Mouse (Mus musculus) testis, adult 2 months (tissue): ENCODE results near the gene Olfr1277. TPM values are rescaled to one million over a fixed set of nuclear protein-coding genes. Genes with fewer than 3 reads are reported as not detected.
A peak's percentile ranks its signal among the peaks of the same experiment; 100 is the strongest.

Experiments used
- H3K27ac ChIP-seq: fragments of 200-500 bp; 2 replicates; pipeline ENCODE4 v1.5.1; 2012; ENCODE audit warnings: low read depth, low read length; ENCODE audit not compliant: control insufficient read depth, insufficient read depth
- H3K27me3 ChIP-seq: fragments of 200-500 bp; 2 replicates; pipeline ENCODE4 v1.6.1; 2012; ENCODE audit warnings: mild to moderate bottlenecking, low read length, moderate library complexity; ENCODE audit not compliant: control insufficient read depth, insufficient read depth
- H3K36me3 ChIP-seq: fragments of 200-500 bp; 2 replicates; pipeline ENCODE4 v1.6.1; 2012; ENCODE audit warnings: mild to moderate bottlenecking, low read length; ENCODE audit not compliant: control insufficient read depth, insufficient read depth
- H3K4me1 ChIP-seq: fragments of 200-500 bp; 2 replicates; pipeline ENCODE4 v1.6.1; 2012; ENCODE audit warnings: low read length; ENCODE audit not compliant: control insufficient read depth, insufficient read depth
- H3K4me3 ChIP-seq: fragments of 200-500 bp; 2 replicates; pipeline ENCODE4 v1.5.1; 2012; ENCODE audit warnings: low read depth, mild to moderate bottlenecking, low read length, moderate library complexity, mixed read lengths; ENCODE audit not compliant: control insufficient read depth
- CTCF ChIP-seq: fragments of 200-500 bp; IDR thresholded peaks from 2 replicates; pipeline ENCODE4 v1.5.1; 2012; ENCODE audit warnings: low read depth, mild to moderate bottlenecking, inconsistent platforms, low read length, moderate library complexity; ENCODE audit not compliant: control insufficient read depth, insufficient read depth, insufficient replicate concordance
- POLR2A ChIP-seq: fragments of 200-500 bp; IDR thresholded peaks from 2 replicates; pipeline ENCODE4 v1.6.1; 2012; ENCODE audit warnings: low read depth, mild to moderate bottlenecking, inconsistent platforms, low read length, moderate library complexity; ENCODE audit not compliant: control insufficient read depth
- polyA plus RNA-seq: library from polyadenylated mRNA; depleted of rRNA; stranded (reverse); fragments of >200 nt; gene quantifications from 2 replicates; pipeline ENCODE4 v1.2.3, GENCODE M21; 2012; rRNA removed

Gene Olfr1277
- polyA plus RNA-seq: 0.04 TPM in 1 of 2 replicates, not detected in the other

GRCm38 (mm10) chr2:111274006-111274405, at the start of gene Olfr1277:
Gene Olfr1277, minus strand, starts transcription at chr2:111274106.
- Histone ChIP-seq H3K4me1 (no peaks in the 10 kb centered on the region), H3K4me3 (no peak within 1 kb of the TSS), H3K27ac (no peak within 1 kb of the TSS), H3K27me3 (no peaks in the 10 kb centered on the region), H3K36me3 (no peaks in the 10 kb centered on the region)
- TF ChIP-seq POLR2A: no peak
- TF ChIP-seq CTCF: no peak

GRCm38 (mm10) chr2:111313717-111314116, 39.8 kb upstream of the Olfr1277 start, which contains the start of gene Olfr1280:
Gene Olfr1280, plus strand, starts transcription at chr2:111314017.
- H3K27ac ChIP-seq: no peak within 1 kb of the TSS
- H3K4me3 ChIP-seq: no peak within 1 kb of the TSS
- H3K36me3 ChIP-seq: no peaks in the 10 kb centered on the region
- no peaks in the 10 kb centered on the region for H3K27me3 ChIP-seq
- no peak for TF ChIP-seq POLR2A
- TF ChIP-seq CTCF: no peak
- no peaks in the 10 kb centered on the region for H3K4me1 ChIP-seq

- Histone ChIP-seq H3K27me3 (no peaks in the 10 kb centered on the region), H3K4me1 (no peaks in the 10 kb centered on the region)
- no peak for TF ChIP-seq POLR2A
- no peak for TF ChIP-seq CTCF
These were observed 26.5 kb upstream of the Olfr1277 start, which contains the start of gene Olfr1279 for GRCm38 (mm10) chr2:111300374-111300773. Gene Olfr1279, plus strand, starts transcription at chr2:111300635.

GRCm38 (mm10) chr2:111298541-111298940, 24.6 kb upstream of the Olfr1277 start:
- H3K4me3 ChIP-seq: no peak overlapping the region
- no peaks in the 10 kb centered on the region for H3K27me3 ChIP-seq
- TF ChIP-seq POLR2A (no peak), CTCF (no peak)
- H3K36me3 ChIP-seq: no peaks in the 10 kb centered on the region
- H3K27ac ChIP-seq: no peak overlapping the region
- H3K4me1 ChIP-seq: no peaks in the 10 kb centered on the region

More at GRCm38 (mm10) chr2:111300374-111300773, 26.5 kb upstream of the Olfr1277 start, which contains the start of gene Olfr1279:
- no peaks in the 10 kb centered on the region for H3K36me3 ChIP-seq
- H3K4me3 ChIP-seq: no peak within 1 kb of the TSS
- no peak within 1 kb of the TSS for H3K27ac ChIP-seq

- no peak within 1 kb of the TSS for H3K4me3 ChIP-seq
- no peak for TF ChIP-seq CTCF
- TF ChIP-seq POLR2A: no peak
- H3K36me3 ChIP-seq: no peaks in the 10 kb centered on the region
These were observed 15.9 kb upstream of the Olfr1277 start, which contains the start of gene Olfr1278 for GRCm38 (mm10) chr2:111289836-111290235. Gene Olfr1278, plus strand, starts transcription at chr2:111290136.

GRCm38 (mm10) chr2:111254216-111254615, 19.7 kb downstream of the Olfr1277 start, which contains the start of gene Olfr1276:
Gene Olfr1276, plus strand, starts transcription at chr2:111254516.
- Histone ChIP-seq H3K36me3 (no peaks in the 10 kb centered on the region), H3K4me3 (no peak within 1 kb of the TSS), H3K4me1 (no peaks in the 10 kb centered on the region), H3K27ac (no peak within 1 kb of the TSS), H3K27me3 (no peaks in the 10 kb centered on the region)
- no peak for TF ChIP-seq CTCF
- TF ChIP-seq POLR2A: no peak

More at GRCm38 (mm10) chr2:111289836-111290235, 15.9 kb upstream of the Olfr1277 start, which contains the start of gene Olfr1278:
- H3K27me3 ChIP-seq: no peaks in the 10 kb centered on the region
- no peak within 1 kb of the TSS for H3K27ac ChIP-seq
- H3K4me1 ChIP-seq: no peaks in the 10 kb centered on the region

- H3K27ac ChIP-seq: no peak within 1 kb of the TSS
- no peaks in the 10 kb centered on the region for H3K27me3 ChIP-seq
- H3K36me3 ChIP-seq: no peaks in the 10 kb centered on the region
- no peak for TF ChIP-seq CTCF
- no peak for TF ChIP-seq POLR2A
- no peak within 1 kb of the TSS for H3K4me3 ChIP-seq
- no peaks in the 10 kb centered on the region for H3K4me1 ChIP-seq
These were observed 38.7 kb downstream of the Olfr1277 start, which contains the start of gene Olfr1275 for GRCm38 (mm10) chr2:111235186-111235585. Gene Olfr1275, minus strand, starts transcription at chr2:111235286.

GRCm38 (mm10) chr2:111229502-111229901, 44.4 kb downstream of the Olfr1277 start, which contains the start of gene 4930430A15Rik:
Gene 4930430A15Rik, minus strand, starts transcription at chr2:111229602.
- H3K27ac ChIP-seq: peak within 1 kb of the TSS; percentile 85
- H3K27me3 ChIP-seq: no peaks in the 10 kb centered on the region
- peaks cover 4% of the 10 kb centered on the region; the same call in 1 of the 2 replicates for H3K4me1 ChIP-seq
- TF ChIP-seq POLR2A (no peak), CTCF (no peak)
- H3K36me3 ChIP-seq: no peaks in the 10 kb centered on the region
- H3K4me3 ChIP-seq: peak within 1 kb of the TSS; percentile 90

Other genes with a start within 250 kb of the Olfr1277 start
- 5.6 and 8.2 TPM in 2 replicates for gene Gm13941, start 168.1 kb downstream of the Olfr1277 start, polyA plus RNA-seq
- 3.9 and 5.1 TPM in 2 replicates for gene Gm15130, start 121.2 kb downstream of the Olfr1277 start, polyA plus RNA-seq
- 10.1 and 17.1 TPM in 2 replicates for gene 4930430A15Rik, start 44.5 kb downstream of the Olfr1277 start, polyA plus RNA-seq
- gene Olfr1275, start 38.8 kb downstream of the Olfr1277 start, polyA plus RNA-seq: 0.23 TPM in 1 of 2 replicates, not detected in the other
- not detected in 2 replicates for gene Olfr1276, start 19.6 kb downstream of the Olfr1277 start, polyA plus RNA-seq
- gene Olfr1278, start 16.0 kb upstream of the Olfr1277 start, polyA plus RNA-seq: not detected in 2 replicates
- 0.16 and 0.20 TPM in 2 replicates for gene Olfr1279, start 26.5 kb upstream of the Olfr1277 start, polyA plus RNA-seq
- gene Olfr1280, start 39.9 kb upstream of the Olfr1277 start, polyA plus RNA-seq: 1.0 and 1.2 TPM in 2 replicates
- gene Olfr1281, start 52.4 kb upstream of the Olfr1277 start, polyA plus RNA-seq: 0.06 and 0.19 TPM in 2 replicates
- gene Olfr1282, start 62.0 kb upstream of the Olfr1277 start, polyA plus RNA-seq: not detected in 2 replicates
- not detected in 2 replicates for gene Olfr1283, start 92.7 kb upstream of the Olfr1277 start, polyA plus RNA-seq
- gene Olfr1284, start 101.4 kb upstream of the Olfr1277 start, polyA plus RNA-seq: not detected in 2 replicates
- gene Olfr1286, start 149.0 kb upstream of the Olfr1277 start, polyA plus RNA-seq: not detected in 2 replicates
- gene Olfr1287, start 175.0 kb upstream of the Olfr1277 start, polyA plus RNA-seq: not detected in 2 replicates
- not detected in 2 replicates for gene Olfr1288, start 200.0 kb upstream of the Olfr1277 start, polyA plus RNA-seq
- gene Olfr1289, start 206.7 kb upstream of the Olfr1277 start, polyA plus RNA-seq: 0.07 TPM in 1 of 2 replicates, not detected in the other
- gene Olfr1290, start 219.7 kb upstream of the Olfr1277 start, polyA plus RNA-seq: not detected in 2 replicates
- not detected in 2 replicates for gene Olfr1291-ps1, start 223.1 kb upstream of the Olfr1277 start, polyA plus RNA-seq